Mouse (Mus musculus): ENCODE measurements around the gene Krt71. TPM values are rescaled to one million over a fixed set of nuclear protein-coding genes. Genes with fewer than 3 reads are reported as not detected.

Gene Krt71
- polyA plus RNA-seq (2014; fragmentation: Nextera tagmentation; extraction: Ambion mirVana) = 0.25 and 0.63 TPM in 2 replicates

- H3K9ac ChIP-seq (replicated peaks; ENCODE audit: low read length) = no peak within 1 kb of the TSS
- ATAC-seq (ENCODE audit: low FRiP score, low TSS enrichment) = no peak
Measured at GRCm38 (mm10) chr15:101742711-101743110, at the start of gene Krt71. TSS of gene Krt71 (minus strand) at chr15:101743109.

GRCm38 (mm10) chr15:101790867-101791266 is 48.0 kb upstream of the Krt71 start:
- H3K9me3 ChIP-seq (ENCODE audit: control insufficient read depth, low read length) = no peaks in the 10 kb centered on the region
- H3K4me3 ChIP-seq (replicated peaks; ENCODE audit: low read depth, low read length) = no peak overlapping the region
- no peak overlapping the region for H3K9ac ChIP-seq (replicated peaks; ENCODE audit: low read length)
- ATAC-seq (ENCODE audit: low FRiP score, low TSS enrichment) (no peak), DNase-seq (peak; percentile 45)
- no peak overlapping the region for H3K4me2 ChIP-seq (ENCODE audit: low read length)
- H3K27me3 ChIP-seq (ENCODE audit: control insufficient read depth, insufficient read depth, low read length) = no peaks in the 10 kb centered on the region
- H3K36me3 ChIP-seq (ENCODE audit: control insufficient read depth, insufficient read depth, low read length) = no peaks in the 10 kb centered on the region
- 12% methylated on average over 3 of the region's 3 CpGs for WGBS
- H3K27ac ChIP-seq (replicated peaks; ENCODE audit: low read depth, low read length) = no peak overlapping the region
- H3K4me1 ChIP-seq (ENCODE audit: control insufficient read depth, insufficient read depth, low read length) = no peaks in the 10 kb centered on the region

More at GRCm38 (mm10) chr15:101742711-101743110, at the start of gene Krt71:
- WGBS = 61% methylated on average over 14 of the region's 14 CpGs
- Histone ChIP-seq H3K27ac (replicated peaks; ENCODE audit: low read depth, low read length) (no peak within 1 kb of the TSS), H3K36me3 (ENCODE audit: control insufficient read depth, insufficient read depth, low read length) (no peaks in the 10 kb centered on the region), H3K4me2 (ENCODE audit: low read length) (no peak within 1 kb of the TSS), H3K4me3 (replicated peaks; ENCODE audit: low read depth, low read length) (no peak within 1 kb of the TSS), H3K27me3 (ENCODE audit: control insufficient read depth, insufficient read depth, low read length) (no peaks in the 10 kb centered on the region), H3K4me1 (ENCODE audit: control insufficient read depth, insufficient read depth, low read length) (no peaks in the 10 kb centered on the region), H3K9me3 (ENCODE audit: control insufficient read depth, low read length) (no peaks in the 10 kb centered on the region)
- DNase-seq = no peak

GRCm38 (mm10) chr15:101786360-101786759 is 43.5 kb upstream of the Krt71 start, which contains the start of gene Krt72:
TSS of gene Krt72 (minus strand) at chr15:101786460.
- H3K9me3 ChIP-seq (ENCODE audit: control insufficient read depth, low read length) = no peaks in the 10 kb centered on the region
- no peak within 1 kb of the TSS for H3K4me3 ChIP-seq (replicated peaks; ENCODE audit: low read depth, low read length)
- H3K9ac ChIP-seq (replicated peaks; ENCODE audit: low read length) = no peak within 1 kb of the TSS
- DNase-seq (no peak), ATAC-seq (ENCODE audit: low FRiP score, low TSS enrichment) (no peak)
- WGBS = 94% methylated on average over 18 of the region's 18 CpGs
- no peaks in the 10 kb centered on the region for H3K4me1 ChIP-seq (ENCODE audit: control insufficient read depth, insufficient read depth, low read length)
- H3K27ac ChIP-seq (replicated peaks; ENCODE audit: low read depth, low read length) = no peak within 1 kb of the TSS
- no peaks in the 10 kb centered on the region for H3K36me3 ChIP-seq (ENCODE audit: control insufficient read depth, insufficient read depth, low read length)
- H3K4me2 ChIP-seq (ENCODE audit: low read length) = no peak within 1 kb of the TSS
- no peaks in the 10 kb centered on the region for H3K27me3 ChIP-seq (ENCODE audit: control insufficient read depth, insufficient read depth, low read length)

GRCm38 (mm10) chr15:101773420-101773819 is 30.5 kb upstream of the Krt71 start:
- no peak overlapping the region for H3K9ac ChIP-seq (replicated peaks; ENCODE audit: low read length)
- WGBS = 86% methylated on average over 10 of the region's 10 CpGs
- H3K27ac ChIP-seq (replicated peaks; ENCODE audit: low read depth, low read length) = no peak overlapping the region
- H3K4me1 ChIP-seq (ENCODE audit: control insufficient read depth, insufficient read depth, low read length) = no peaks in the 10 kb centered on the region
- no peak overlapping the region for H3K4me2 ChIP-seq (ENCODE audit: low read length)
- no peaks in the 10 kb centered on the region for H3K36me3 ChIP-seq (ENCODE audit: control insufficient read depth, insufficient read depth, low read length)
- DNase-seq = no peak
- no peak for ATAC-seq (ENCODE audit: low FRiP score, low TSS enrichment)
- H3K27me3 ChIP-seq (ENCODE audit: control insufficient read depth, insufficient read depth, low read length) = no peaks in the 10 kb centered on the region
- no peaks in the 10 kb centered on the region for H3K9me3 ChIP-seq (ENCODE audit: control insufficient read depth, low read length)
- H3K4me3 ChIP-seq (replicated peaks; ENCODE audit: low read depth, low read length) = no peak overlapping the region

- no peak overlapping the region for H3K9ac ChIP-seq (replicated peaks; ENCODE audit: low read length)
- H3K4me1 ChIP-seq (ENCODE audit: control insufficient read depth, insufficient read depth, low read length) = no peaks in the 10 kb centered on the region
- ATAC-seq (ENCODE audit: low FRiP score, low TSS enrichment) (no peak), DNase-seq (peak; percentile 94)
- no peak overlapping the region for H3K27ac ChIP-seq (replicated peaks; ENCODE audit: low read depth, low read length)
- no peaks in the 10 kb centered on the region for H3K36me3 ChIP-seq (ENCODE audit: control insufficient read depth, insufficient read depth, low read length)
- no peak overlapping the region for H3K4me3 ChIP-seq (replicated peaks; ENCODE audit: low read depth, low read length)
- H3K9me3 ChIP-seq (ENCODE audit: control insufficient read depth, low read length) = no peaks in the 10 kb centered on the region
- 5% methylated on average over 5 of the region's 5 CpGs for WGBS
- no peak overlapping the region for H3K4me2 ChIP-seq (ENCODE audit: low read length)
- no peaks in the 10 kb centered on the region for H3K27me3 ChIP-seq (ENCODE audit: control insufficient read depth, insufficient read depth, low read length)
Measured at GRCm38 (mm10) chr15:101772711-101773081, 29.8 kb upstream of the Krt71 start.

GRCm38 (mm10) chr15:101772080-101772710 is 29.3 kb upstream of the Krt71 start:
- Histone ChIP-seq H3K9me3 (ENCODE audit: control insufficient read depth, low read length) (no peaks in the 10 kb centered on the region), H3K4me2 (ENCODE audit: low read length) (no peak overlapping the region), H3K9ac (replicated peaks; ENCODE audit: low read length) (no peak overlapping the region), H3K36me3 (ENCODE audit: control insufficient read depth, insufficient read depth, low read length) (no peaks in the 10 kb centered on the region), H3K4me3 (replicated peaks; ENCODE audit: low read depth, low read length) (no peak overlapping the region), H3K27ac (replicated peaks; ENCODE audit: low read depth, low read length) (no peak overlapping the region), H3K4me1 (ENCODE audit: control insufficient read depth, insufficient read depth, low read length) (no peaks in the 10 kb centered on the region), H3K27me3 (ENCODE audit: control insufficient read depth, insufficient read depth, low read length) (no peaks in the 10 kb centered on the region)
- 71% methylated on average over 5 of the region's 5 CpGs for WGBS
- DNase-seq (peak; percentile 38), ATAC-seq (ENCODE audit: low FRiP score, low TSS enrichment) (no peak)

GRCm38 (mm10) chr15:101770226-101770625 is 27.3 kb upstream of the Krt71 start:
- H3K36me3 ChIP-seq (ENCODE audit: control insufficient read depth, insufficient read depth, low read length) = no peaks in the 10 kb centered on the region
- DNase-seq (no peak), ATAC-seq (ENCODE audit: low FRiP score, low TSS enrichment) (no peak)
- no peaks in the 10 kb centered on the region for H3K27me3 ChIP-seq (ENCODE audit: control insufficient read depth, insufficient read depth, low read length)
- 49% methylated on average over 8 of the region's 8 CpGs for WGBS
- H3K9ac ChIP-seq (replicated peaks; ENCODE audit: low read length) = no peak overlapping the region
- no peak overlapping the region for H3K4me2 ChIP-seq (ENCODE audit: low read length)
- no peaks in the 10 kb centered on the region for H3K9me3 ChIP-seq (ENCODE audit: control insufficient read depth, low read length)
- no peak overlapping the region for H3K4me3 ChIP-seq (replicated peaks; ENCODE audit: low read depth, low read length)
- H3K4me1 ChIP-seq (ENCODE audit: control insufficient read depth, insufficient read depth, low read length) = no peaks in the 10 kb centered on the region
- no peak overlapping the region for H3K27ac ChIP-seq (replicated peaks; ENCODE audit: low read depth, low read length)

- Histone ChIP-seq H3K36me3 (ENCODE audit: control insufficient read depth, insufficient read depth, low read length) (no peaks in the 10 kb centered on the region), H3K27ac (replicated peaks; ENCODE audit: low read depth, low read length) (no peak overlapping the region), H3K4me1 (ENCODE audit: control insufficient read depth, insufficient read depth, low read length) (no peaks in the 10 kb centered on the region), H3K9me3 (ENCODE audit: control insufficient read depth, low read length) (no peaks in the 10 kb centered on the region), H3K4me3 (replicated peaks; ENCODE audit: low read depth, low read length) (no peak overlapping the region), H3K4me2 (ENCODE audit: low read length) (no peak overlapping the region), H3K9ac (replicated peaks; ENCODE audit: low read length) (no peak overlapping the region), H3K27me3 (ENCODE audit: control insufficient read depth, insufficient read depth, low read length) (no peaks in the 10 kb centered on the region)
- WGBS = 65% methylated on average over 7 of the region's 7 CpGs
- ATAC-seq (ENCODE audit: low FRiP score, low TSS enrichment) (no peak), DNase-seq (no peak)
Measured at GRCm38 (mm10) chr15:101737786-101738185, 5.1 kb downstream of the Krt71 start.

GRCm38 (mm10) chr15:101730653-101731052 is 12.3 kb downstream of the Krt71 start:
- Histone ChIP-seq H3K4me3 (replicated peaks; ENCODE audit: low read depth, low read length) (no peak overlapping the region), H3K9me3 (ENCODE audit: control insufficient read depth, low read length) (no peaks in the 10 kb centered on the region), H3K4me1 (ENCODE audit: control insufficient read depth, insufficient read depth, low read length) (no peaks in the 10 kb centered on the region), H3K36me3 (ENCODE audit: control insufficient read depth, insufficient read depth, low read length) (no peaks in the 10 kb centered on the region), H3K4me2 (ENCODE audit: low read length) (no peak overlapping the region), H3K27ac (replicated peaks; ENCODE audit: low read depth, low read length) (no peak overlapping the region), H3K27me3 (ENCODE audit: control insufficient read depth, insufficient read depth, low read length) (no peaks in the 10 kb centered on the region), H3K9ac (replicated peaks; ENCODE audit: low read length) (no peak overlapping the region)
- no peak for ATAC-seq (ENCODE audit: low FRiP score, low TSS enrichment)
- DNase-seq = no peak

Data from midbrain, embryonic 14.5 days (tissue).